Mouse (Mus musculus) cerebellum, postnatal 36 days (tissue): ENCODE measurements around the gene AI854703.
"Not testable (repeated sequence)": the region's sequence is repeated elsewhere in the genome, so short reads cannot be mapped to it uniquely, and the experiment has no call there.

Experiments used
- DNase-seq, 2 experiments: peaks; one replicate each; pipeline ENCODE4 v3.0.0; 2021 to 2022; ENCODE audit warnings: mixed read lengths in 2 of 2

The AI854703 gene

DNA sequence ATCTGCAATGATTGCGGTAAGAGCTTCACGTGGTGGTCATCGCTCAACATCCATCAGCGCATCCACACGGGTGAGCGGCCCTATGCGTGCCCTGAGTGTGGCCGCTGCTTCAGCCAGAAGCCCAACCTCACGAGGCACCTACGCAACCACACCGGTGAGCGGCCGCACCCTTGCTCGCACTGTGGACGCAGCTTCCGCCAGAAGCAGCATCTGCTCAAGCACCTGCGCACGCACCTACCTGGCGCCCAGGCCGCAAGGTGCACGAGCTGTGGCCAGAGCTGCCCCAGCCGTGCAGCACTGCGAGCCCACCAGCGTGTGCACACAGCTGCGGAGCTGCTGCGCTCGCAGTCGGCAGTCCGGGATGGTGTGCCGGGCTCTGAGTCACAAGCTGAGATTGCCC lies 6.5 kb upstream of the AI854703 start:
- no peak for DNase-seq

DNA sequence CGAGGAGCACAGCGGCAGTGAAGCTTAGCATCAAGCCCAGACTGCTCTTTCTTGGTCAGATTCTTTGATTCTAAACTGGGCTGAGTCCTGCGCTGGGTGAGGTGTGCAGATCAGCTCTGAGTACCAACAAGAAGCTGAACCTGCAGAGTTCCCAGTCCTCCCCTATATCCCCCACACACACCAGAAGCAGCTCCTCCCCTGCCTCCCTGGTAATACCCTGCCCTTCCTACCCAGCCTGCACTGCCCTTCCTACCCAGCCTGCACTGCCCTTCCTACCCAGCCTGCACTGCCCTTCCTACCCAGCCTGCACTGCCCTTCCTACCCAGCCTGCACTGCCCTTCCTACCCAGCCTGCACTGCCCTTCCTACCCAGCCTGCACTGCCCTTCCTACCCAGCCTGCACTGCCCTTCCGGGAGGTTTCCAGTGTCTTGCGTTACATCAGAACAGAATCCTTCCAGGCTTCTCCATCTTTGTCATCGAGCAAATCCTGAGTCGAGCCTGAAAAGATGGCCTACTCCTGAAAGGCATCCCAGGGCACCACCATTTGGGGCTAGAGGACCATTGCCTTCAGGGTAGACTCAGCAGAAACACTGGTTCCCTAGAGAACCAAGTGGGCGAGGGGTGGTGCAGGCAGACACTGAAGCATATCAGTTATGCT lies 4.2 kb upstream of the AI854703 start:
- not testable (repeated sequence) for DNase-seq

DNA sequence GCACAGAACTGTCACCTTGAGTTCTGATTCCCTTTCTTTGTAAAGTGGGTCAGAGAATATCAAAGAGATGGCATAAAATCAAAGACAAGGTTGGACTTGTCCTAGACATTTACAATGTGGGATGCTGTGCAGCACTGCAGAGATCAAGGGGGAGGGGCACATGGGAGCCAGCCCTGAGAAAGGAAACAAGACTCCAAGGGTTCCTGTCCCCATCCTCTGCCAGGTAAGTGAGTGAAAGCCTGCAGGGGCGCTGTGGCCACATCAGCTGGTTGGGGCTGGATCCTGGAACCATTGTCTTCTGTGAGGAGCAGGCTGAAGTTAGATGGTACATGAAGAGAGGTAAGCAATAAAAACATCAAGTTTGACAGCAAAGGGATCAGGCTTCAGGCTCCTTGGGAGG lies 3.1 kb upstream of the AI854703 start:
- no peak for DNase-seq

DNA sequence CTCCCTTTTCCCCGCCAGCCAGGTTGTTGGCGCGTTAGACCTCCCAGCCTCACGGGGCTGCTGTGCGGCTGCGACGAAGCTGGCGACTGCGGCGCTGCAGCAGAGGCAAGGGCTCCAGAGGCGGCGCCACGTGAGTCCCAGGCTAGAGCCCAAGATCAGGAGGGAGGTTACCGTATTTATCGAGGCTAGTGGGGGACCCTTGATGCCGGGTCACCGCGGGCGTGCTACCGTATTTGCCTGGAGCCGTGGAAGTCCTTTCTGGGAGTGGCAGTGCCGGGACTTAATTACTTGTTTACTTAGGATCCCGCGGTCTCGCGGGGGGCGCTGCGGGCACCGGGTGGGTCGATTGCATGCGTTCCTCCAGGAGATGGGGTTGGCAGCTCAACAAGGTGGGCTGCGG lies 420 bp downstream of the AI854703 start:
- peak; percentile 56 to 63 for DNase-seq

DNA sequence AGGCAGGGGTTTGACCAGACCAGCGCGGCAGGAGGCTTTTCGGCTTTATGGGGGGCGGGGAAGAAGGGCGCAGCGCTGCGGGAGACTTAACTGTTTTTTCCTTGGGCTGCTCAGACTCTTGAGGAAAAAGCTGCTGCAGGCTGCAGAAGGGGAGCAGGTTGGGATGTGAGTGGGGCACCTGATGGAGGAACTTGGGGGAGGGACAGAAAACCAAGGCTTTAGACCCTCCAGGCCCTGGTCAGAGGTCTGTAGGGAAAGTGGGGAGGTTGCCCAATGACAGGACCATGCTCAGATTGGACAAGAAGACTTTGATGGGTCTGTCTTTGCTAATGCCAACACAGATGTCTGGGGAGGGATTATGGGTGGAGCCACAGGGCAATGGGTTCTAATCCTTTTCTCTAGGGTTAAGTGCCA lies 954 bp downstream of the AI854703 start:
- DNase-seq = peak in 1 of 2 experiments; percentile 24

DNA sequence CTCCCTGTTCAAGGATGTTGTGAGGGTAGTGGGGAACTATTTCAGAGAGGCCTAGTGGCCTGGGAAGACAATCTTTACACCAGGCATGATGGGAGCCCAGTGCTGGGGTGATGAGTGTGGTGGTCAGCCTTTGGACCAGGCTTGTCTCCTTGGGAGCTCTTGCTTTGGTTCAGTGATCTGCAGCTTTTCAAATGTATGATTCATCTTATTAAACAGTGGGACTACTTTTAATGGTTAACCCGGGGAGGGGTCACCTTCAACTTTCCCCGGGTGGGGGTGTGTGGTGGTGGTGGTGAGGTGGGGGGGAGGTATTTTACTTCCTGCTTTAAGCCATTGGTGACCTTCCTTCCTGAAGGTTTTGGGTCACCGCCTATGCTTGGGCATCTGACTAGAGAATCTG lies 1.8 kb downstream of the AI854703 start:
- DNase-seq = no peak

DNA sequence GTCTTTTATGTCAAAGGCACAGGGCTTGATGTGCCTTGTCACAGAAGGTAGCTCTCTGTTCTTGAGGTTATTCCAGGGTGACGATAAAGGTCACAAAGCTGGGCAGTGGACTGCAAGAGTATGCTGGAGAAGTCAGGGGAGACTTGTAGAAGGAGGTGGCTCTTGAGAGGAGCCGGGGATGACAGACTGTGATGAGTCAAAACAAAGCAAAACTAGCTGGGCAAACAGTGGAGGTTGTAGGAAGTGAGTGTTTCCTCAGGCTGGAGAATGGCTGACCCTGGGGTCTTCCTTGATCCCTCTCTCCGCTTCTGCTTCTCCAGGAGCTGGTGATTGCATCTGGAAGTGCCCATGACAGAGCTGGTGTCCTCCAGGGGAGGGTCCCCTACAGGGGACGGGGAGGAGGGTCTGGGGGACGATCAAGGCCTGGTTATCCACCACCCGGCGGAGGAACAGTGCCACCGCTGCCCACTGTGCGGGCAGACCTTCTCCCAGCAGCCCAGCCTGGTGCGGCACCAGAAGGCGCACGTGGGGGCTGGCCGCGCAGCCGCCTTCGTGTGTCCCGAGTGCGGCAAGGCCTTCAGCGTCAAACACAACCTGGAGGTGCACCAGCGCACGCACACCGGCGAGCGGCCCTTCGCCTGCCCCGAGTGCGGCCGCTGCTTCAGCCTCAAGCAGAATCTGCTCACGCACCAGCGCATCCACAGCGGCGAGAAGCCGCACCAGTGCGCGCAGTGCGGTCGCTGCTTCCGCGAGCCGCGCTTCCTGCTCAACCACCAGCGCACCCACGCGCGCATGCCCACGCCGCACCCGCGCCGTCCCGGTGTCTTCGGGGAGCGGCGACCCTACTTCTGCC lies 2.5 kb downstream of the AI854703 start:
- peak; percentile 54 to 63 for DNase-seq

DNA sequence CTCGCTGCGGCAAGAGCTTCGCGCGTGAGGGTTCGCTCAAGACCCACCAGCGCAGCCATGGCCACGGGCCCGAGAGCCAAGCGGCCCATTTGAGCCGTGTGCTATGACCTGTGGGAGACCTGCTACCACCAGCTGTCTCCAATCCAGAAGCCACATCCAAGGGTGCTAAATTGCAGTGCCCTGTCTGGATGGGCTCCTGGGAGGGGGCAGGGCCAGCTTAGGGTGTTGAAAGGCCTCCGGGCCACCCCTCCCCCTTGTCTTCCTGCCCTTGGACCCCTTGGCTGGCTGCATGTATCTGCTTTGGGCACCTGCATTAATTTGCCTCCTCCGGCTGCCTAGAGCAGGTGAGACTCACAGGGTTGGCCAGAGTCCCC lies 3.1 kb downstream of the AI854703 start:
- DNase-seq = no peak

DNA sequence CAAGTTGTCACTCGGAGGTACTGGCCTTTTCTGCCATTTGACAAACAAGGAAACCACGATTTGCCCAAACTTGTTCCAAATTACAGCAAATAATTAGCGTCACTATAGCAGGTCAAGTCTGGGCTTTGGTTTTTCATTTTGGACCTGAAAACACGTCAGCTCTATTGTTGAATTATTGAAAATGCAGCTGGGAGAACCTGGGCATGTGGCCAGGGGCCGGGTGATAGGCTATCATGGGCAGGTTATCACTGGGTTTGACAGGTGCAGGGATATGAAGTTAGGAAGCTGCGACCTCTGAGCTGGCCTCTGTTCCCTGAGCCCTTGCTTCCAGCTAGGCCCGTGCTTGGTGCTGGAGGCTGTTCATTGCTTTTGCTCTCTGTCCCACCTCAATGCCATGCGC lies 4.3 kb downstream of the AI854703 start:
- no peak for DNase-seq

DNA sequence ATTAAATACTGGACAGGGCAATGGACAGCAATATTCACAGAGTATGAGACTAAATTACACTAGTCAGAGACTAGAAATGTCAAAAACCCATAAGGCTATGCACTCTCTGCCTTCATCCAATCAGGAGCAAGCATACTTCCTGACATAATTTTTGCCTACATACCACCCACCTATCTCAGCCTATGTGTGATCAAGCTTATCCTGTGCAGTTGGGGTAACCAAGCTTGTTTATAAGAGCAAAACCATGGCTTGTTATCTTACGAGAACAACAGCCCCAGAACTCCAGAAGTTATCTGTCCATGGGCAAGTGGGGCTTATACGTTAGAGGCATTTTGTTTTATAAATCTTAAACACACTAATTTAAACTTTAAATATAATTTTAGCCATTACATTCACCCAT lies 8.5 kb downstream of the AI854703 start:
- DNase-seq = no peak

DNA sequence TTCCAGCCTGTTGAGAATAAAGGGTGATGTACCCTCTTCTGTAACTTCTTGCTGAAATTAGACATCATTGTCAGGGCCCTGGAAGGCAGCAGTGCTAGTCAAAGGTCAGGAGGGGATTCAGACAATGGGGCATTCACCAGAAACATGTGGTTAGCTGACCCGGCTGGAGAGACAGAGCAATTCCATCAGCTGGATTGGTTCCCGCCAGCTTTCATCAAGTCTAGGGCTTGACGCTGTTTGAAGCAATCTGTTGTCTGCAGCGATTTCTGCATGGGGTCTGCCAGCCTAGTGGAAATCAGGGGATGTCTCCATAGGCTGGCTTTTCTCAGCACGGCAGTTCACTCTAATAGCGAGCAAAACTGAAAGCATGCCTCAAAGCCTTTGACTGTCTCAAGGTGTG lies 10.0 kb downstream of the AI854703 start:
- no peak for DNase-seq

DNA sequence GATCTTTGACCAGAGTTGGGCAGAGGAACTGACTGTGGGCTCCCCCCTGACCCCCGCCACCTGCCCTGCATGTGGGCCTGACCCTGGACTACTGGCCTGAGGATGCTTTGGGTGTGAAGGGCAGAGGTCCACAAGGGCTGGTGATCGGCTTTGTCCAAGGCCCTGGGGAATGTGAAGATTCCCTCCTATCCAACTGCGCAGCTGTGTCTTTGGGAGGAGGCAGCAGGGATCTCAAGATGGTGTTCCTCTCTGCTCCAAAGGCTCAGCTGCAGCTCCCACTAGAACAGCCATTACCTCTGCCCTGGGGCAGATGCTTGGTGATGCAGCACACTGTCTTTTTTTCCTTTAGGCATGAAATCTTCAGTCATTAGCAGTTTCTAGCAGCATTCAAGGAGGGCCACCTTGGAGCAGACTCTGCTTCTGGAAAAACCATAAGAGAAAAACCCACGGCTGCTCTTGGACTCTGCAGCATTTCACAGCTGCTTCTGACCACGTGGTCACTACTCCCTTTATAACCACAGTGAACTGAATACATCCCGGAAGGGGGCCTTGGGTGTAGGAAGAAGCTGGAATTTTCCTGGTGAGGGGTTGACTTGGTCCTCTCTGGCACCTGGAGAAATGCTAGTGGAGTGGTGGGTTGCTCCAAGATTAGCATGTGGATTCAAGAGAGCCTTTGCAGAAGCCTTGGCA lies 11.4 kb downstream of the AI854703 start:
- DNase-seq = no peak

DNA sequence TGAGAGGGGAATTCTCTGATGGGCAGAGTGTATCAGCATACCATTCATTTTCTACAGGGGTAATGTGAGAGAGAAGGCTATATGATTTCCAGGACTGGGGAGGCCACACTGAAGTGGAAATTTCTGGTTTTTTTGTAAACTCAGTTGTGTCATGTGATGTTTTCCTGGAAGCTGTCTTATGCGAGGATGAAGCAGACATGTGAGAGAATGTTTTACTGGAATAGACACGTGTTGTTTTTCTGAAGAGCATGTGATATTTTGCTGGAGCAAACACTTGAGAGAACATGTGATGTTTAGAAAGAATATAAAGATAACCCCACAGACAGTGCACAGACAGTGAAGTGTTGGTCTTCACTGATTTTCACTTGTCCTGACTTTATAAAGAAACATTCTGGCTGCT lies 12.0 kb downstream of the AI854703 start:
- DNase-seq = no peak

DNA sequence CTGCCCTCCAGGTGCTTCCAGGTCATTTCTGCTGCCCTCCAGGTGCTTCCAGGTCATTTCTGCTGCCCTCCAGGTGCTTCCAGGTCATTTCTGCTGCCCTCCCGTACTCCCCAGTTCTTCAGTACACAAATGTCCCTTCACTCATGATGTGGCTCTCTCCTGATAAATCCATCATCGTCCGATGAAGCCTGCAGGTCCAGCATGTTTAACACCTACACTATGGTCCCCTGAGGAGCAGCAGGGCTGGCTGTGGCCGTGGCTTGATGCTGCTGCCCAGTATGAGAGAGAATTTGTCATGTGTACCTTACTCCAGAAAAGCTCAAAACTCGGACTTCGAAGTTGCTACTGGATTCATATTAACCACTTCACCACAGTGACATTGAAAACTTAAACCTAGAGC lies 14.8 kb downstream of the AI854703 start:
- no peak for DNase-seq

DNA sequence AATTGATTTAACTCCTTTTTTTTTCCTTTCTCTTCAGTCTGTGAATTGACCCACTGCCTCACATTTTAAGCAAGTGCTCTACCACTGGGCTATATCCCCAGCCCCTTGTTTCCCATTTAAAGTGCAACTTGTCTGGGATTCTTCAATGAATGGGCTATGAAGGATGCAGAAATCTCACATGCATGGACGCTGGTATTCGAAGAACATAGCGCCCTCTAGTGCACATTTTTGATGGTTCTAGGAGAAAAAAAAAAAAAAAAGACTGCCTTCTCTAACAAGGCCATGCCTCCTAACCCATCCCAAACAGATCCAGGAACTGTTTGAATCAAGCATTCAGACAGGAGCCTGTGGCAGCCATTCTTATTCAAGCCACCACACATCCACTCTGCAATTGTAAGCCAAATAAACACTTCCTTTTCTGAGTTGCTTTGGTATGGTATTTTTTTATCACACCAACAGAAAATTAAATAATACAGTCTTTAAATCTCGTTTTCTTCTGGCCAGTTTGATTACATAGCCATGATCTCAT lies 16.3 kb downstream of the AI854703 start:
- peak in 1 of 2 experiments; percentile 41 for DNase-seq

DNA sequence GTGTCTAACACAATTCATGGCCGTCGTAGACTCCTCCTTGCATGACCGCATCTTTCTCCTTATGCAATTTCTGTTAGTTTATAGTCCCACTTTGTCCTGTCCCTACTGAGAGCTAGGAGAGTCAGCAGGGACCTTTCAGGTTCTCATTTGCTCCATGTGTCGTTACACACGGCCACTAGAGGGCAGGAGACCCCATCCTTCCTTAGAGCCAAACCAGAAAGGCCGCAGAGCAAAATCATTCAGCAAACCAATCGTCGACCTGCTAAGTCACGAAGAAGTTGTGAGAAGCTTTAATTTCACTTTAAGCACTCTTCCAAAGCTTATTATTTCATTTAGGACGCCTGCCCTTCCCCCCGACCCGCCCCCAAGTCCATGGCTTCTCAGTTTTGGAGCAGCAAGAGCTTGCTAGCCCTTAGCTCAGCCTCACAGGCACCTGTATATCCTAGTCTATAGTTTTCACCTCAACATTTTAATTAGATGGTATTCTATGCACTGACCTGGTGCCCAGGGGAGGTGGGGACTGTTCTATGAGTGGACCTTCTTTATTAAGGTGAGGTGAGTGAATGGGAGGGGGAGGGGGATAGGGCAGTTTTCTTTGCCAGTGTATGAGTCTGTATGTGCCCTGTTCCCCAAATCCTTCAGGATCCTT lies 19.2 kb downstream of the AI854703 start:
- peak; percentile 66 for DNase-seq

DNA sequence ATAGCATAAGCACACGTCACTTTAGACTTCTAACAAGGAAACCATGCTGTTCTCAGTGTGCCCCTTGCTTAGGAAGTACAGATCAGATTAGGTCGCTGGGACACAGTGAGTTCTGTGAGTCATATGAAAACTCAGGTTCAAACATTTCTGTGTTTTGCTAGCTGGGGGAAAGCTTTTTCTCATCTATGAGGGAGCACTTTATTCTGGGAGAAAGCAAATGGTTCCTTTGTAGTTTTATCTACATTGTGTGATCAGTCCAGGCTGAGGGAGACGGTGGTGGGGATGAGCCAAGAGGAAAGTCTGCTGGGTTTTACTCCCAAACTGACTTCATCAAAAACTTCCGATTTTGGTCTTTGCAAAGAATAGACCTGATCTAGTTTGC lies 19.7 kb downstream of the AI854703 start:
- no peak for DNase-seq

DNA sequence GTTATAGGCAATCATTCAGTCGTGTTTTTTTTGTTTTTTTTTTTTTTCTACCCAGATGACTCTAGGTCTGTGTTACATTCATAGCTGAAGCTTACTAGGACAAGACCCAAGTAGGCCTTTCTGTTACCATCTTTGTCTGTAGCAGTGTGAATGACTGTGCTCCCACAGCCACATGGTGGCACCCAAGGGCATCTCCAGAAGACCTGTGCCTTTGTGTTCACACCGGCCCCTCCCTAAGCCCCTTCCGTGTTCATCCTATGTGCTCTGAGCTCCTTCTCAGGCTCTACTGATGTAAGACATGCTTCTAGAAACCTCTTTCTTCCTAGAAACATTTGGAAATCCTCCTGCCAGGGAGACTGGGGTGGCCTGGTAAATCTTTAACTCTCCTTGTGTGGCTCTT lies 20.4 kb downstream of the AI854703 start, which contains the start of gene Gimap8:
TSS of gene Gimap8 (plus strand) at position 240 of the 400 bp plus-strand sequence.
- no peak for DNase-seq

DNA sequence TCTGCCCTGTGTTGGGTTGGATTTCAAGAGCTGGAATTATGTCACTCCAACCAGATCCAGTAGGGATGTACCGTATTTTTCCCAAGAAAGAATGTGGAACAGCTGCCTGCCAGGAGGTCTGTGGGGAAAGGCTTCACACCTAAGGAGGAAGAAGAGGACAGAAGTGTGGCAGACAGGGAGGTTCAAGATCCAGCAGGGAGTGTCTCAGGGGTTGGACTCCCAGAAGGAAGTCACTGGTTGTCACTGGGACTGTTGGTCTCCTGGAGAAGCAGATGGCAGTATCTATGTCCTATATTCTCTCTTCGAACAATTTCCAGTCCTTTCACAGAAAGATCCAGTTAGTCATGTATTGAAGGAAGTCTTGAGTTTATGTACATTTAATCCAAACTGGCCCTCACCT lies 21.0 kb downstream of the AI854703 start:
- no peak for DNase-seq

DNA sequence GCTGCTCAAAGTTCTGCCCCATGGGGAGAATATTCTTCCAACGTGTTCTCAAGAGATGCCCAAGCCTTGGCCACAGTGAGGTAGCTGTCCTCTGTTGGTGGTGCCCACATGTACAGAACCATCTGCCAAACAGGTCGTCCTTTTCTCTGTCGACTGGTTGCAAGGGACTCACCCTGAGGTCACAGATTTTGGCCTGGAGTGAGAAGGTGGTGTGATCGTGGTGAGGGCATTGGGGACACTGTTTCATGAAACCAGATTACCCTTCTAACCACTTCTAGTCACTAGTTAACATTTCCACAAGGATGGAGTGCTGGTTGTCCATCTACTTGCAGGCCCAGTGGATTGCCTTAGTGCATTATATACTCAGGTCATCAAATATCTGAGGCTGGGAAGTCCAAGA lies 22.2 kb downstream of the AI854703 start:
- no peak for DNase-seq

DNA sequence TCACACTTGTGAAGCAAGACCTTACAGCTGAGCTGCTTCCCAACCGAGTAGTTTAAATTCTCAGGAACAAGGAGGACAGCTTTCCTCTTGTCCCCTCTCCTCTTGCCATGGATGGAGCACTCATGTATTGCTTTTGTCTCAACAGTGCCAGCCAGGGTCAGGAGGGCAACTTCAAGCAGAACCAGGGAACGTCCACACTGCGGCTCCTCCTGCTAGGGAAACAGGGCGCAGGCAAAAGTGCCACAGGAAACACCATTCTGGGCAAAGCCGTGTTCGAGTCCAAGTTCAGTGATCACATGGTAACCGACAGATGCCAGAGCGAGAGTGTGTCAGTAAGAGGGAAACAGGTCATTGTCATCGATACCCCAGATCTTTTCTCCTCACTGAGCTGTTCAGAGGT lies 23.5 kb downstream of the AI854703 start:
- DNase-seq = no peak

DNA sequence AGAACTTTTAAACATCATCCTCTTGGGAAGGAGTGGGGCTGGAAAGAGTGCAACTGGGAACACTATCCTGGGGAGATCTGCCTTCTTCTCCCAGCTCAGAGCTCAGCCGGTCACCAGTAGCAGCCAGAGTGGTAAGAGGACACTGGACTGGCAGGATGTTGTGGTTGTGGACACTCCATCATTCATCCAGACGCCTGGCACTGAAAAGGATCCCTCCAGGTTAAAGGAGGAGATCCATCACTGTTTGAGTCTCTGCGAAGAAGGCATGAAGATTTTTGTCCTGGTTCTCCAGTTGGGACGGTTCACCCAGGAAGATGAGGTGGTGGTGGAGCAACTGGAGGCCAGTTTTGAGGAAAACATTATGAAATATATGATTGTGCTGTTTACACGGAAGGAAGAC lies 32.2 kb downstream of the AI854703 start:
- DNase-seq = no peak

DNA sequence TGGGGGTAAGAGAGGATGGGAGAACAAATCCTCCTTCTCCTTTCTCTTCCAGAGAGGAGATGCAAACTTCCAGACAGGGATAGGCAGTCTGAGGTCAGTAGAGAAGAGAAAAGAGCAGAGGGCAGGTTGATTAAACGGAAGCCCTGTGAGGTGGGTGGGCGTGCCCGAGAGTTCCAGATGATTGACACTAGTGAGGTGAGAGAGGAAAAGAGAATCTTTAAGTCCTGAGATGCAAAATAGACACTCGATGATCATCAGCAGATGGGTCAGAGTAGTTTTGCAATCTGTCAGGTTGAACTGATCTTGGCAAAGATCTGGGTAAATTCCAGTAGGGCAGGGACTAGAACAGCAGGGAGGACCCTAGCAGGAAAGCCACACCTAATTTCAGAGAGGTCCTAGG lies 38.2 kb downstream of the AI854703 start:
- DNase-seq = no peak
